Mouse (Mus musculus) thymus, adult 2 months (tissue): ENCODE measurements around the gene Gpr152.

Source experiments
- CTCF ChIP-seq: fragments of 200-500 bp; IDR thresholded peaks from 2 replicates; pipeline ENCODE4 v1.5.1; 2012; ENCODE audit warnings: mild to moderate bottlenecking, control low read depth, low read length, moderate library complexity, borderline replicate concordance; ENCODE audit not compliant: control insufficient read depth, poor library complexity, insufficient read depth; ENCODE audit errors: extremely low read depth
- POLR2A ChIP-seq: fragments of 200-500 bp; IDR thresholded peaks from 2 replicates; pipeline ENCODE4 v1.6.1; 2012; ENCODE audit warnings: mild to moderate bottlenecking, low read length, control low read depth, moderate library complexity; ENCODE audit not compliant: control insufficient read depth, poor library complexity, insufficient read depth; ENCODE audit errors: extremely low read depth

GRCm38 (mm10) chr19:4166678-4167476 is 27.3 kb downstream of the Gpr152 start:
- TF ChIP-seq CTCF (no peak), POLR2A (no peak)
